Mouse (Mus musculus) limb, embryonic 14.5 days (tissue): ENCODE results near the gene Defa35. TPM values are rescaled to one million over a fixed set of nuclear protein-coding genes. Genes with fewer than 3 reads are reported as not detected.
"Not testable (repeated sequence)": the region's sequence is repeated elsewhere in the genome, so short reads cannot be mapped to it uniquely, and the experiment has no call there.

Experiments
- ATAC-seq: fragments of 200-750 bp; cut with Nextera tagmentation; 2 replicates; pipeline ENCODE4 v1.8.0; 2017; ENCODE audit warnings: low read depth, moderate number of reproducible peaks, moderate TSS enrichment; ENCODE audit not compliant: low FRiP score
- DNase-seq: peaks from one replicate; pipeline ENCODE4 v3.0.0-alpha.2; 2015; ENCODE audit warnings: low spot score
- H3K27ac ChIP-seq: fragments of 300-500 bp; sonication (generic); replicated peaks from 2 replicates; pipeline ENCODE4 v1.5.1; 2014; ENCODE audit warnings: low read depth, mild to moderate bottlenecking, low read length, moderate library complexity, mixed read lengths
- H3K27me3 ChIP-seq: fragments of 300-500 bp; sonication (generic); 2 replicates; pipeline ENCODE4 v1.6.1; 2014; ENCODE audit warnings: low read length, mixed read lengths; ENCODE audit not compliant: control insufficient read depth, insufficient read depth
- H3K36me3 ChIP-seq: fragments of 300-500 bp; sonication (generic); 2 replicates; pipeline ENCODE4 v1.6.1; 2014; ENCODE audit warnings: mild to moderate bottlenecking, low read length, moderate library complexity, mixed read lengths; ENCODE audit not compliant: control insufficient read depth, insufficient read depth
- H3K4me1 ChIP-seq: fragments of 300-500 bp; sonication (generic); 2 replicates; pipeline ENCODE4 v1.6.1; 2014; ENCODE audit warnings: antibody characterized with exemption, low read length, mixed read lengths; ENCODE audit not compliant: control insufficient read depth, insufficient read depth
- H3K4me2 ChIP-seq: fragments of 300-500 bp; sonication (generic); replicated peaks from 2 replicates; pipeline ENCODE4 v1.6.1; 2014; ENCODE audit warnings: low read depth, mild to moderate bottlenecking, low read length, moderate library complexity; ENCODE audit not compliant: severe bottlenecking
- H3K4me3 ChIP-seq: fragments of 300-500 bp; sonication (generic); replicated peaks from 2 replicates; pipeline ENCODE4 v1.5.1; 2014; ENCODE audit warnings: low read length
- H3K9ac ChIP-seq: fragments of 300-500 bp; sonication (generic); 2 replicates; pipeline ENCODE4 v1.6.1; 2014; ENCODE audit warnings: mild to moderate bottlenecking, low read depth, low read length, moderate library complexity; ENCODE audit not compliant: severe bottlenecking
- H3K9me3 ChIP-seq: fragments of 300-500 bp; sonication (generic); 2 replicates; pipeline ENCODE4 v1.6.1; 2016; ENCODE audit warnings: low read length; ENCODE audit not compliant: control insufficient read depth
- POLR2A ChIP-seq: fragments of 200-500 bp; IDR thresholded peaks from 2 replicates; pipeline ENCODE4 v1.8.0; 2012; ENCODE audit warnings: inconsistent platforms, mild to moderate bottlenecking, moderate library complexity, borderline replicate concordance; ENCODE audit not compliant: insufficient read depth, insufficient read length; ENCODE audit errors: extremely low read depth
- WGBS: fragments of 180-500 bp; shearing (Covaris S2); extraction: QIAGEN DNeasy Blood & Tissue Kit; methylation state at CpG from one replicate; pipeline ENCODE4 v1.1.7; 2014; 5-methylcytosine and 5-hydroxymethylcytosine counted together
- polyA plus RNA-seq, 2 experiments: library from polyadenylated mRNA; depleted of rRNA in 1 of 2; stranded (reverse) in 1 of 2; unstranded in 1 of 2; fragments of >200 nt; fragmentation: Nextera tagmentation in 1 of 2; extraction: Ambion mirVana in 1 of 2; gene quantifications; 2 replicates each; pipeline versions ENCODE4 v1.2.1 to v1.2.3; 2012 to 2014

Gene Defa35
- polyA plus RNA-seq (2012; rRNA removed) (not detected in 2 replicates), polyA plus RNA-seq (2014; fragmentation: Nextera tagmentation; extraction: Ambion mirVana) (not detected in 2 replicates)

DNA sequence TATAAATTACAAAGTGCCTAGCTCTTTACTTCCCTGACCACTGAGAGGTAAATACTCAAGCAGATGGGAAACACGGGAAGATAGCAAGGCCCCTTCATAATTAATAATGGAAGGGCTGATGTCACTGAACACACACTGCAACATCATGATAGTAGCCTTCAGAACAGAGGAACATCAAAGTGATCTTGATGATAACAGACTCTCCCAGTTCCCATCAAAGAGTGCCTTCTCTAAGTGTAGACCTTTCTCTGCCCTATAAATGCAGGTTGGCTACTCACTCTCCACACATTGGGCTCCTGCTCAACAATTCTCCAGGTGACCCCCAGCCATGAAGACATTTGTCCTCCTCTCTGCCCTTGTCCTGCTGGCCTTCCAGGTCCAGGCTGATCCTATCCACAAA lies at the start of gene Defa35:
Defa35 (plus strand) TSS at position 301 of the 400 bp plus-strand sequence.
- H3K9me3 ChIP-seq, H3K4me2 ChIP-seq: not testable (repeated sequence)

DNA sequence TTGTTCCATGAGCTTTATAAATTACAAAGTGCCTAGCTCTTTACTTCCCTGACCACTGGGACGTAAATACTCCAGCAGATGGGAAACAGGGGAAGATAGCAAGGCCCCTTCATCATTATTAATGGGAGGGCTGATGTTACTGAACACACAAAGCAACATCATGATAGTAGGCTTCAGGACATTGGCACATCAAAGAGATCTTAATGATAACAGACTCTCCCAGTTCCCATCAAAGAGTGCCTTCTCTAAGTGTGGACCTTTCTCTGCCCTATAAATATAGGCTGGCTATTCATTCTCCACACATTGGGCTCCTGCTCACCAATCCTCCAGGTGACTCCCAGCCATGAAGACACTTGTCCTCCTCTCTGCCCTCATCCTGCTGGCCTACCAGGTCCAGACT lies 39.6 kb upstream of the Defa35 start, which contains the start of gene Defa21:
Defa21 (plus strand) TSS at position 301 of the 400 bp plus-strand sequence.
- not testable (repeated sequence) for ATAC-seq, DNase-seq, H3K9me3 ChIP-seq, H3K9ac ChIP-seq, H3K4me1 ChIP-seq, H3K4me3 ChIP-seq, H3K4me2 ChIP-seq, H3K27me3 ChIP-seq, H3K27ac ChIP-seq, H3K36me3 ChIP-seq
- no CpG with 5 or more reads among the region's 1 CpGs for WGBS

More for the DNA sequence above, at the start of gene Defa35:
- not testable (repeated sequence) for H3K27ac ChIP-seq, H3K9ac ChIP-seq, ATAC-seq, H3K4me1 ChIP-seq, H3K27me3 ChIP-seq, DNase-seq, H3K36me3 ChIP-seq, H3K4me3 ChIP-seq
- WGBS = 61% methylated on average over 1 of the region's 1 CpGs

DNA sequence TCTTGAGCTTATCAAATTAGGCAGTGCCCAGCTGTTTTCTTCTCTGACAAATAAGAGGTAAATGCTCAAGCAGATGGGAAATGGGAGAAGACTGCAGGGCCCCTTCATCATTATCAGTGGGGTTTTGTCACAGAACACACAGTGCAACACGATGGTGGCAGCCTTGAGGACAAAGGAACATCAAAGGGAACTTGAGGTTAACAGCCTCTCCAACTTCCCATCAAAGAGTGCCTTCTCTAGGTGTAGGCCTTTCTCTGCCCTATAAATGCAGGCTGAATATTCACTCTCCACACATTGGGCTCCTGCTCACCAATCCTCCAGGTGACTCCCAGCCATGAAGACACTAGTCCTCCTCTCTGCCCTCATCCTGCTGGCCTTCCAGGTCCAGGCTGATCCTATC lies 10.1 kb upstream of the Defa35 start, which contains the start of gene Defa23:
Defa23 (plus strand) TSS at position 301 of the 400 bp plus-strand sequence.
- H3K4me1 ChIP-seq, H3K27me3 ChIP-seq, H3K9ac ChIP-seq, H3K27ac ChIP-seq, H3K36me3 ChIP-seq, DNase-seq, H3K4me2 ChIP-seq, ATAC-seq, H3K4me3 ChIP-seq, H3K9me3 ChIP-seq: not testable (repeated sequence)
- no CpG with 5 or more reads among the region's 1 CpGs for WGBS

DNA sequence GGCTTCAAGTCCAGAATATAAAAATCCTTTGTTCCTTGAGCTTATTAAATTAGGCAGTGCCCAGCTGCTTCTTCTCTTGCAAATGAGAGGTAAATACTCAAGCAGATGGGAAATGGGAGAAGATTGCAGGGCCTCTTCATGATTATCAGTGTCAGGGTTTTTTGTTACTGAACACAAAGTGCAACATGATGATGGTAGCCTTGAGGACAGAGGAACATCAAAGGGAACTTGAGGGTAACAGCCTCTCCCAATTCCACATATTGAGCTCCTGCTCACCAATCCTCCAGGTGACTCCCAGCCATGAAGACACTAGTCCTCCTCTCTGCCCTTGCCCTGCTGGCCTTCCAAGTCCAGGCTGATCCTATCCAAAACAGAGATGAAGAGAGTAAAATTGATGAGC lies 19.3 kb downstream of the Defa35 start, which contains the start of gene Defa25:
Defa25 (plus strand) TSS at position 301 of the 400 bp plus-strand sequence.
- H3K4me2 ChIP-seq, H3K27me3 ChIP-seq, H3K27ac ChIP-seq, DNase-seq, ATAC-seq, H3K9me3 ChIP-seq, H3K4me3 ChIP-seq, H3K4me1 ChIP-seq, H3K9ac ChIP-seq, H3K36me3 ChIP-seq: not testable (repeated sequence)

DNA sequence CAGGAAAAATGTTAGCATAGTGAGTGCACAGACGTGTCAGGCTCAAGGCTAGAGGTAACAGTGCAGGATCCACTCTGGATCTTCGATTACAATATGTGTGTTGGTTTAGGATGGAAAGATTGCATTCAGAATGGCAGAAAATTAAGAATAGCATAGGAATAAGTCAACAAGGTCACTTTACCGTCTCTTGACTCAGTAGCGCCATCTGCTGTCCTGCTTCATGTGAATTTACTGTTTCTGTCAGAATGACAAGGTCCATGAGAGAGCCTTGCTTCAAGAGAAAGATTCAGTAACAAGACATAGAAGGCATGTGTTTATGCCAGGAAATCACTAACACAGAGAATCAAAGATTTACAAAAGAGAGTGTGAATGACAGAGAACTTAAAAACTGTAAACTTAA lies 28.3 kb downstream of the Defa35 start:
- H3K27ac ChIP-seq = no peak overlapping the region
- no peak overlapping the region for H3K9ac ChIP-seq
- H3K9me3 ChIP-seq = no peaks in the 10 kb centered on the region
- no peak for TF ChIP-seq POLR2A
- H3K36me3 ChIP-seq = no peaks in the 10 kb centered on the region
- H3K4me1 ChIP-seq = no peaks in the 10 kb centered on the region
- ATAC-seq (no peak), DNase-seq (peak; percentile 3)
- H3K4me2 ChIP-seq = no peak overlapping the region
- no peak overlapping the region for H3K4me3 ChIP-seq
- WGBS = 51% methylated on average over 4 of the region's 4 CpGs
- no peaks in the 10 kb centered on the region for H3K27me3 ChIP-seq

DNA sequence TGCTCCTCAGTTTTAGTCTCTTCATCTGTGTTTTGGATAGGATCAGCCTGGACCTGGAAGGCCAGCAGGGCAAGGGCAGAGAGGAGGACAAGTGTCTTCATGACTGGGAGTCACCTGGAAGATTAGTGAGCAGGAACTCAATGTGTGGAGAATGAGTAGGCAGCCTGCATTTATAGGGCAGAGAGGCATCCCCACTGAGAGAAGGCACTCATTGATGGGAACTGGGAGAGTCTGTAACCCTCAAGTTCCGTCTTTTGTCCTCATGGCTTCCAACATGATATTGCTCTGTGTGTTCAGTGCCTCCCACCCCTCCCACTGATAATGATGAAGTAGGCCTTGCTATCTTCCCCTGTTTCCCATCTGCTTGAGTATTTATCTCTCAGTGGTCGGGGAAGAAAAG lies 31.1 kb downstream of the Defa35 start, which contains the start of gene Gm14851:
Gm14851 (minus strand) TSS at position 101 of the 400 bp plus-strand sequence.
- DNase-seq, H3K4me3 ChIP-seq, H3K27me3 ChIP-seq, H3K9ac ChIP-seq, H3K36me3 ChIP-seq, H3K4me1 ChIP-seq, H3K9me3 ChIP-seq, ATAC-seq, H3K27ac ChIP-seq, H3K4me2 ChIP-seq: not testable (repeated sequence)
- no CpG with 5 or more reads among the region's 2 CpGs for WGBS

Other genes with a start within 250 kb of the Defa35 start
- gene Defb33, start 172.4 kb upstream of the Defa35 start, polyA plus RNA-seq (2012; rRNA removed) = not detected in 2 replicates
- not detected in 2 replicates for gene Defb33, start 172.4 kb upstream of the Defa35 start, polyA plus RNA-seq (2014; fragmentation: Nextera tagmentation; extraction: Ambion mirVana)
- gene Gm15056, start 162.4 kb upstream of the Defa35 start, polyA plus RNA-seq (2012; rRNA removed) = not detected in 2 replicates
- not detected in 2 replicates for gene Gm15056, start 162.4 kb upstream of the Defa35 start, polyA plus RNA-seq (2014; fragmentation: Nextera tagmentation; extraction: Ambion mirVana)
- not detected in 2 replicates for gene Gm6040, start 143.0 kb upstream of the Defa35 start, polyA plus RNA-seq (2012; rRNA removed)
- not detected in 2 replicates for gene Gm6040, start 143.0 kb upstream of the Defa35 start, polyA plus RNA-seq (2014; fragmentation: Nextera tagmentation; extraction: Ambion mirVana)
- not detected in 2 replicates for gene AY761185, start 120.3 kb upstream of the Defa35 start, polyA plus RNA-seq (2012; rRNA removed)
- gene AY761185, start 120.3 kb upstream of the Defa35 start, polyA plus RNA-seq (2014; fragmentation: Nextera tagmentation; extraction: Ambion mirVana) = not detected in 2 replicates
- 0.49 and 0.52 TPM in 2 replicates for gene Defa21, start 39.5 kb upstream of the Defa35 start, polyA plus RNA-seq (2012; rRNA removed)
- not detected in 2 replicates for gene Defa21, start 39.5 kb upstream of the Defa35 start, polyA plus RNA-seq (2014; fragmentation: Nextera tagmentation; extraction: Ambion mirVana)
- not detected in 2 replicates for gene Defa23, start 10.0 kb upstream of the Defa35 start, polyA plus RNA-seq (2012; rRNA removed)
- gene Defa23, start 10.0 kb upstream of the Defa35 start, polyA plus RNA-seq (2014; fragmentation: Nextera tagmentation; extraction: Ambion mirVana) = not detected in 2 replicates
- gene Defa25, start 19.4 kb downstream of the Defa35 start, polyA plus RNA-seq (2012; rRNA removed) = not detected in 2 replicates
- gene Defa25, start 19.4 kb downstream of the Defa35 start, polyA plus RNA-seq (2014; fragmentation: Nextera tagmentation; extraction: Ambion mirVana) = not detected in 2 replicates
- gene Gm14851, start 31.0 kb downstream of the Defa35 start, polyA plus RNA-seq (2012; rRNA removed) = not detected in 2 replicates
- not detected in 2 replicates for gene Gm14851, start 31.0 kb downstream of the Defa35 start, polyA plus RNA-seq (2014; fragmentation: Nextera tagmentation; extraction: Ambion mirVana)
- not detected in 2 replicates for gene Defa30, start 69.6 kb downstream of the Defa35 start, polyA plus RNA-seq (2012; rRNA removed)
- not detected in 2 replicates for gene Defa30, start 69.6 kb downstream of the Defa35 start, polyA plus RNA-seq (2014; fragmentation: Nextera tagmentation; extraction: Ambion mirVana)
- gene Defa22, start 97.2 kb downstream of the Defa35 start, polyA plus RNA-seq (2012; rRNA removed) = not detected in 2 replicates
- not detected in 2 replicates for gene Defa22, start 97.2 kb downstream of the Defa35 start, polyA plus RNA-seq (2014; fragmentation: Nextera tagmentation; extraction: Ambion mirVana)
- not detected in 2 replicates for gene Defa31, start 126.6 kb downstream of the Defa35 start, polyA plus RNA-seq (2012; rRNA removed)
- gene Defa31, start 126.6 kb downstream of the Defa35 start, polyA plus RNA-seq (2014; fragmentation: Nextera tagmentation; extraction: Ambion mirVana) = not detected in 2 replicates
- gene Gm15293, start 136.5 kb downstream of the Defa35 start, polyA plus RNA-seq (2012; rRNA removed) = not detected in 2 replicates
- gene Gm15293, start 136.5 kb downstream of the Defa35 start, polyA plus RNA-seq (2014; fragmentation: Nextera tagmentation; extraction: Ambion mirVana) = not detected in 2 replicates
- not detected in 2 replicates for gene Gm15292, start 184.7 kb downstream of the Defa35 start, polyA plus RNA-seq (2012; rRNA removed)
- gene Gm15292, start 184.7 kb downstream of the Defa35 start, polyA plus RNA-seq (2014; fragmentation: Nextera tagmentation; extraction: Ambion mirVana) = not detected in 2 replicates